Mouse (Mus musculus): ENCODE results near the gene Nbea.
A peak's percentile ranks its signal among the peaks of the same experiment; 100 is the strongest.

Gene Nbea

DNA sequence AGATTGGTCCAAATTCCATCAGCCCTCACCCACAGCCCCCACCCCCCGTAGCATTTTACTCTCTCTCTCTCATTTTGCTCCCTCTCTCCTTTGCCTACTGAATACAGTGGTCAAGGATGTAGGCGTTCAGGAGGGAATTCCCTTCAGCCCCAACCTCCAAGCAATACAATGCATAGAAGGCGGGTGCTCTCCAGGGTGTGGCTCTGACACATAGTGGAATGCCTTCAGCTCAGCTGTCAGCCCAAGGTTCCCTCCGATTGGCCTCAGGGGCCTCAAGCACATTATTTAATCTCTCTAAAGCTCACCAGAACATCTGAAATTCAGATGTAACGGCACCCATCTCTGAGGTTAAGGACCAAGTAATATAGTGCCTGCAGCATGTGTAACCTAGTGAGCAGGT, 590.2 kb downstream of the Nbea start:
- DNase-seq (ENCODE audit: low spot score): no peak

DNA sequence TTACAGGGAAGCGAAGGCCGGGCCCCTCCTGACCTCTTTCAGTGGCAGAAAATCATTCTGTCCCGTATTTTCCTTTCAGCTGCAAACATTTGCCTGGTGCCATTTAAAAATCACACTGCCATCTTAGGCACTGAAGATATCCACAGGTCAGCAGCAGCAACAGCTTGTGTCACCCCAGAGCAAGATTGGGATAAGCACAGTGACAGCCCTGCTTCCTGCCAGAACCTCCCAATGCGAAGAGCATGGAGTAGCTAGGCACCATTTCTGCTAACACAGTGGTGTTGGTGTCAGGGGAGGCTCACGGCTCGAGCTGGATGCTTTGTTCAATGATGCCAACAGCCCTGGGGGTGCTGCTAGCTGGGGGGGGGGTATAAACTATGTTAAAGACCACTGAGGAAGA, 592.8 kb downstream of the Nbea start:
- no peak for DNase-seq (ENCODE audit: low spot score)

DNA sequence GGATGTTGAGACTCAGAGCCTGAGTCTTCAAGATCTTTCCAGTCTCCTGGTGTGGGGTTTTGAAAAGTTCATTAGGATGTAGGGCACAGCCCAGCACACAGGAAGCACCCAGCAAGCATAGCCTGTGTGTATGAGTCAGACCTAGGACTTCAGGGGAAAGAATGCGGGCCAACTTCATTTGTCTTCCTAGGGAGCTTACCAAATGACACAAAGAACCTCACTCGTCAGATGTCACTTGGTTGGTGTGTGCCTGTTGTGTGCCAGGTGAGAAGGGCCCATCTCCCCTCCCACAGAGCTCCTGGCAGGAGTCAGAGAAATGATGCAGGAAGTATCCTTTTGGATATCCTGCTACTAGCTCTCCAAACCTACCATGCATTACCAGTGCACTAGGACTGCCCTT, 593.2 kb downstream of the Nbea start:
- no peak for DNase-seq (ENCODE audit: low spot score)

DNA sequence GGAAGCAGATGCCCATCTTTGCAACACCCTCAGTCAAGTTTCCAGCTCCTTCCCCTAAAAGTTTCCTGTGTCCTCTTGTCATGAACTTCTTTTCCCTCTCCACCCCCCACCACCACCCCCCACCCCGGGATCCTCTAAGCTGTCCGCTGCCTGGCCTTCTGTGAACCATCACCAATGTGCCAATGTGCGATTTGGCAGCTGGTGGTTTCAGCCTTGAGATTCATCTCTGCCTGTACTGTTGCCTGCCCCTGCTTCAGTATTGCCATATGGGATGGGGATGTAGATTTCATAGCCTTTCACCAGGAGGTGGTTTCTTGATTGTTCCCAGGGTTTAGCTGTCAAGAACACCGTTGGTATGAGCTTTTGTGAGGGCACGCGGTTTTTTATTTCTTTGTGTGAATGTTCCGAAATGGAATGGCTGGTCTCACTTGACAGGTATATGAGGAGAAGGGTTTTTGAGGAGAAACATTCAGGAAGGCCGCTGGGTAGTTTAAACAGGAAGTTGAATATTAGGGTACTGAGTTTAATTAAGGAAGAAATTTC, 594.0 kb downstream of the Nbea start:
- no peak for DNase-seq (ENCODE audit: low spot score)

DNA sequence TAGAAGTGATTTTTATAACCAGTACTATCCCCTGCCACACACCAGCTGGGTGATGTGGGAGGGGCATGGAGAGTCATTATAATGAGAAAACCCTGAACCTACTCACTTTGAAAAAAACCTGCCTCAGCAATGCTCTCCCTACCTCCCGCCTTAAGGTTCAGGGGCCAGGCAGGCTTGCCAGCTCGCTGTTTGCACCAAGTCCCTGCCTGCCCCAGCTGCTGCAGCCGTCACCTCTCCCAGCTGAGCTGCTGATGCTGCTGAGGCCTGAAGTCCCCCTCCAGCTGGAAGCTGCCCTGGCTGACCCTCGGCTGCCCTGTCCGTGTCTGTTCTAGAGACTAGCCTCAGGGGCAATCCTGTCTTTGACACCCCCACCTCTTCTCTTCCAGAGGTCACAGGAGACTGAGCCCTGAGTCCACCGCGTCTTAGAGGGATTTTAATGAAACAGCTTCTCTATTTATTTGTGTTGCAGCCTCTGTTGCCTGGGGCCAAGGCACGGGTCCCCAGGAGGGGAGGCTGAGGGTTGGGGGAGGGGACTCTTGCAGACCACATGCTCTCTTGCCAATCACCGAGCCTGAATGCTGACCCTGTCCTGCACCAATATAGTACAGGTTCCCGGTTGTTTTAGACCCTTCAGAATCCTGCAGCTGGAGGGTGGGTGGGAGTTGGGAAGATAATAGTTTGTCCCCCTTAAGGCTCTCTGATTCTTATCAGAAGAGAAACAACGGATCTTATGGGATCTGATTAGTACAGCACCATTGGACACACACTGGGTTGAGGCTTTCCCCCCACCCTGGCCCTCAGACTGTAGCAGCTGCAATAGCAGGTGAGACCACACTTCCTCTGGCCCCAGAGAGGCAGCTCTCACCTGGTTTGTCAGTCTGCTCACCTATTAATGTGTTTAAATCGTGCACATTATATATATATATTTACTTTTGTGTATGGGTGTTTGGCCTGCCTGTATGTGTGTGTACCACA, 595.2 kb downstream of the Nbea start:
- DNase-seq (ENCODE audit: low spot score): peak; percentile 92

DNA sequence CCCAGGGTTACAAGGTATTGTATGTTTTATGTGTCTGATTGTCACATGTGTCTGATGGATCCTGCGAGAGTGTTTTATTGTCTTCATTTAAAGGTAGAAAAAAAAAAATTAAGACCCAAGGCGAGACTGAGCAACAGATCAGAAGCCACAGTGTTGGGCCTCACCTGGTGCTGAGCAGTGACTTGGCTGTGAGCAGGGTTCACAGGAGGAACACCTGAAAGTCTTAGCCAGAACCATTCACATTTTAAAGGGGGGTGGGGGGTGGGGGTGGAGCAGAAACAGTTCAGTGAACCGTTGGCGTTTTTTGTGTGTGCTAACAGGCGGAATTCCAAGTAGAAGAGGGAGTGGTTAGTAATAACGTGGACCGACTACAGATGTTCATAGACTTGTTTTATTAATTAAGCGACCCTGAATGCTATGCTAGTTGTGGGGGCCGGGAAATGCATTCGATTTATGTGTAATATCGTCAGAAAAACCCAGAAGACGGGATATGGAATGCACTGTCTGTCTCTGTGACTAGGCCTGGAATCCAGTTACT, 596.0 kb downstream of the Nbea start:
- no peak for DNase-seq (ENCODE audit: low spot score)

All from embryo, embryonic 10 days (tissue).